Mouse (Mus musculus) thymus, adult 2 months (tissue): ENCODE data around the gene Gse1.

ENCODE experiments used
- CTCF ChIP-seq: fragments of 200-500 bp; IDR thresholded peaks from 2 replicates; pipeline ENCODE4 v1.5.1; 2012; ENCODE audit warnings: mild to moderate bottlenecking, control low read depth, low read length, moderate library complexity, borderline replicate concordance; ENCODE audit not compliant: control insufficient read depth, poor library complexity, insufficient read depth; ENCODE audit errors: extremely low read depth
- POLR2A ChIP-seq: fragments of 200-500 bp; IDR thresholded peaks from 2 replicates; pipeline ENCODE4 v1.6.1; 2012; ENCODE audit warnings: mild to moderate bottlenecking, low read length, control low read depth, moderate library complexity; ENCODE audit not compliant: control insufficient read depth, poor library complexity, insufficient read depth; ENCODE audit errors: extremely low read depth

DNA sequence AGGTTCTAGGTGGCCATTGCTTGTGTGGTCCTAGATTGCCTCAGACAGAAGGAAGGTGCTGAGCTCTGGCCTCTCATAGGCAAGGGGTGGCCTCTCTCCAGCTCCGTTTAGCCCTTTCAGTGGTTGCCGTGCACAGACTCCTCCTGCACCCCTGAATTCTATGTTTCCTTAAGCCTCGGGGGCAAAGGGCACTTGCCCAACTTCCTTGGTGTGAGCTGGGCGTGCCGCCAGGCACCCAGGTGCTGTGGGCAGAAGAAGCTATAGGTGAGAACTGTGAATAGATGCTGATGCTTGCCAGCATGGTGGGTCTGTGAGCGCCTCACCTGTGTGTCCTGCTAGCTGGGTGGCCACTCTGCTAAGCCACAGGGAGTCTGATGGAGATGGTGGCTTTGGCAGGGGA, 138.6 kb downstream of the Gse1 start:
- TF ChIP-seq CTCF (no peak), POLR2A (no peak)
